Mouse (Mus musculus): ENCODE measurements at regions not wholly inside any gene's neighbourhood (a gene's known extent, or its start where the extent isn't known, plus 50 kb on each side); places are given as distances from the start of the nearest gene placed in this dataset.
A peak's percentile ranks its signal among the peaks of the same experiment; 100 is the strongest.

DNA sequence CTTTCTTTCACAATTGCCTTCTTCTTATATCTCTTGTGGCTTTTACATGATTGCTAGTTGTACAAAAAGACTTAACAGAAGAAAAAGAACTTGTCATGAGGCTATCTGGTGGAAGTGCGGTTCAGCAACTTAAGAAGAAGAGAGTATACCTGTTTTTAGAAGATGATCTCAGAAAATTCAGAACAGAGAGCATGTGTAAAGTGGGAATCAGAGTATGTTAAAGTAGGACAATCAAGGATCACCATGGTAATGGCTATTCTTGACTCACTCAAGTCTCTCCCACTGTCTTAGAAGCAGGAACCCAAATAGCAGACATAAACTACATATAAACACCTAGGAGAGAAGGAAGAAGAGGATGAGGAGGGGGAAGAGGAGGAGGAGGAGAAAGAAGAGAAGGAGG is 857.9 kb upstream of the Nr2f1 start:
- DNase-seq, result no peak

DNA sequence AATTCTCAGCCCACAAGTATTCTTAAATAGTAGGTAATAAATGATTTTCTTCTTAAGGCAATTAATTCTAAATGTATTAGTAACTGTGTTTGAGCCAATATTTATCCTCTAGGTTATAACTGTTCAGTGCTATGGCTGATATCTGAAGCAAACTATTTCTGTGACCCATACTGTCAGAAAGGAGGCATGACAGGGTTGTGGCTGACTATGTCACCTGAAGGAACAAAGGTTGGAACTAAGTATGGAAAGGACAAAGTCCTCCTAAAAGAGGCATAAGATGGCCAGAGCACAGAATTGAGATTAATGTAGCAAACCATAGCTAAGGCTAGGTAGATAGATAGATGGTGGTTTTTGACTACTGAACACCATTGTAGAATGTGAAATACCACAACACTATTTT is 854.9 kb upstream of the Nr2f1 start:
- no peak for DNase-seq

DNA sequence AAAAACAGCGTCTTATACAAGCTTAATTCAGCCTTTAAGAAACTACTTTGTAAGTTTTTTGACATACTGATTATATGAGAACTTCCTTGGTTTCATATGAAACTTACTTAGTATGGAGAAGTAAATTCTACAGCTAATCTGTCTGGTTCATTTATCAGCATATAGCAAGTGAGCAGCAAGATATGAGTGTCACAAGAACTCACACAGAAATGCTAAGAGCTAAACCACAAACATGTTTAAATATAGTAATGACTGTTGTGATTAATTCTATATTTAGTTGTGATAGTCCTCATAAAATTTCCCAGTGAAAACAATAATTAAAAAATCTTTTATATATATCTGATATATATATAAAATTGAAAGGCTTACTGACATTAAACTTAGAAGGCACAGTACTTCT is 853.9 kb upstream of the Nr2f1 start:
- no peak for DNase-seq

DNA sequence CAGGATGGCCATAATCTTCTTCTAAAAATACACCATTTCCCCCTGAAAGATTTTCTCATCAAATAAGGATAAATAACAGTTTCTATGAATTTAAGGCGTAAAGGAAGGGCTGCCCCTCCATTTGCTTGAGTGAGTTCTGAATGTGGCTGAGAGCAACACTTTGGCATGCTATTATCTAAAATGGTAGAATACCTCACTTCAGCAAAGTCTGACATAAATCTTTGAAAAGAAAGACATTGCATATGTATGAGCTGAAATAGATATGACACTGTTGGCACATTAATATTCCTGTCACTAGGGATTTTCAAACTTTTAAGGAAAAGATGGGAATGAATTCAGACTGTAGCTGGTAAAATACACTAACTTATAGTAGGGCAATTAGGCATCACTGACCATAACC is 847.7 kb upstream of the Nr2f1 start:
- no peak for DNase-seq

DNA sequence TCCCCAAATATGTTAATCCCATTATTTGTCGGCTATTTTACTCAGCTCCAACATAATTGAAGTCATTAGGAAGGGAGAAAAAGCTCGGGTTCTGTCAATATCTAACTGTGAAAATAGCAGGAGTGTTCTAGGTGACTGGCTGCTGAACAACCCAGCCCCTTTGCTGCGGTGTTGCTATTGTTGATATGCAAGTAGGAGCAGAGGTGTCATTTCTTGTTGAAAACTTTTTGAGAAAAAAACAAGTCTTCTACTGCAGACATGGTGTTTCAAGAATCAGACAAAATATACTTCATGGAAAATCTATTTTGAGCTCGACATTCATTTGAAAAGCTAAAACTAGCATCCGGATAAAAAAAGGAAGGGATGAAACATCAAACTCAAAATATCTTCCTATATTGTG is 845.1 kb upstream of the Nr2f1 start:
- DNase-seq, result no peak

DNA sequence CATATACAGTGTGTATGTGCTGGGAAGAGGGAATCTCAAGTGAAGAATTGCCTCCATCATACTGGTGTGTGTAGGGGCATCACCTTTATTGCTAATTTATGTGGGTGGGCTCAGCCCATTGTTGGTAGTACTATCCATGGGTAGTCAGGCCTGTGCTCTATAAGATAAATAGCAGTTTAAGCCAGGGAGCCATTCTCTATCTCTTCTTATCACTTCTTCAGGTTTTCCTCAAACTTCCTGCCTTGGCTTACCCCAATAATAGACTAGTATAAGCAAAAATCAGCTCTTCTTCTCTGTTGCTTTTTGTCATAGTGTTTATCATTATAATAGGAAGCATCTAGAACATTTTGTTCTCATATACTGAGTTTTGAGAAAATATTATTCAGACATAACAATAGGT is 838.3 kb upstream of the Nr2f1 start:
- no peak for DNase-seq

DNA sequence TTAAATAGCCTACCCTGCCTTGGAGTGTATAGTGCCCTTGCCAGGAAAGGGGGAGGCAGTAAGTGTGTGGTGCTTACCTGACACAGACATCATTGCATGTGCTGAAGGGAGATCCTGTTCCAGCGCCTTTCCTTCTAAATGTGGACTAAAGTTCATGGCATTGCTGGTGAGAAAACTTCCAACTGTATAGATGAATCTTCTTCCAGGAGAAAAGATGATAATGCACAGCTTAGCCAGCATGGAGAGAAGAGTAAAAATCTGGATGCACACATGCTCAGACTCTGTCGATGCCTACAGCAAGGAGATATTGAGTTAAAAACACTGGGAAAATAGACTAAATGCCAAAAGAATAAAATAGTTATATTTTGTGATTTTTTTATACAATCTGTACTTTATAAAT is 835.7 kb upstream of the Nr2f1 start:
- no peak for DNase-seq

DNA sequence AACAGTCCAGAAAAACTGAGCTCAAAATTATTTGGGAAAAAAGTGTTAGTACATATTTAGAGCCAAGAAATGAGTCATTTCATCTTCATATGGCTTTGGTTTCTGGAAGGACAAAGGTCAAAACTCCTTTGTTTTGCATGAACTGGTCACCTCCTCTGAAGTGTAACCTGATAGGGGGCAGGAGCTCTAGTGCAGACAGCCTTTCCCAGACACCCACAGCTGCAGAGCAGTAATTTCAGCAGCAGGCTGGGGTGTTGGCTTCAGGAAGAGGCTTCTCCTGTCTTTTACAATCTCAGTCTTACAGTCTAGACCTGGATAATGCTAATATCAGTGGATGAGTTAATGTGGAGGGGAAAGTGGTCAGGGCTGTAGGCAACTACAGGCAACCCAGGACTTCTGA is 830.4 kb upstream of the Nr2f1 start:
- no peak for DNase-seq

DNA sequence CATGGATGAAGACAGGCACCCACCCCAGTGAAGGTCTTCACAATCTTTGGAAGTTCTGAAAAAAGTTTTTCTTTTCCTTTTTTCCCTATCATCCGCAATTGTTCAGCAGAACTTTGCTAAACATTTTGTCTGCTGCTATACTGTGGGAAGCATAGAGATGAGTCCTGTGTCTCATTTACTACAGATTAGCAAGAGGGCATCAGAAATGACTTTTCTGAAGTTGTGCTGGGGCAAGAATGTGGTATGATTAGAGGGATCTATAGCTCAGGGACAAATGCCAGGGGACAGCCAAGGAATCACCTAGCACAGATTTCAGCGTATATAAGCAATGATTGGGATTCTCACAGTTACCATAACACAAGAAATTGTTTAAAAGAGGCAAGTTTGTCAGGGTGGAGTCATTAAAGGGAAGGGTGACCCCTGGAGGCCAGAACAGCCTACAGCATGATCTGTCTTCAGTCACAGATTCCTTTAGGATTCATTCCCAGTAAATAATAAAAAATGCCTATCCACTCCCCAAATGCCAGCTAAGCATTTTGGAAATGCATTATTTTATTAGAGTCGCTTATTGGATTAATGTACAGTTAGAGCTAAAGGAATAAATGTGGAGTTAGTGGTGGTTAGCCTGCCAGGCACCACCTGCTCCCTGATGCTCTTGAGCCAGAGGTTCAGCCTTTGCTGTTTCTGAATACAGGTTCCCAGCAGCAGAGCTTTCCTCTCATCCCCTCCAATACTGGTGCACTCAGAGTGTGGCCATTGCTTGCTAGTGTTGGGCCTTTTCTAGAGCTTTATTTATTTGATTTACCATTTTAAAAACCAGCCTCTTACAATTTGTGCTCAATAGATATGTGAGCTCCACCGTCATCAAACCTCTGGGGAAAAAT is 828.6 kb upstream of the Nr2f1 start:
- peak; percentile 24 for DNase-seq

DNA sequence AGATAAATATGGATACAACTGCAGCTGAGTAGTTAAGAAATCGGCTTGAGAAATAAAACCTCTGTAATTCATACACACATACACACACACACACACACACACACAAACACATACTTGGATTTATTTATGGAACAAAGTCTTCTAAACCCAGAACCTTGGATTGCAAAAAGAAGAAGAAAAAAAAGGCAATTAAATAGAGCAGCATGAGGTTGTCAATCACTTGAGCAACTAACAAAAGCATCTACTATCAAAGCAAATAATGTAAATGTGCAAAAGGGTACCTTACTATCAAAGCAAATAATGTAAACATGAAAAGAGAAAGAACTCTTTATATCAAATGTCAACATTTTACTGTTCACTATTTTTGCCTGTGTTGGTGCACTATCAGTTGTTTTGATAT is 826.1 kb upstream of the Nr2f1 start:
- DNase-seq, result no peak

DNA sequence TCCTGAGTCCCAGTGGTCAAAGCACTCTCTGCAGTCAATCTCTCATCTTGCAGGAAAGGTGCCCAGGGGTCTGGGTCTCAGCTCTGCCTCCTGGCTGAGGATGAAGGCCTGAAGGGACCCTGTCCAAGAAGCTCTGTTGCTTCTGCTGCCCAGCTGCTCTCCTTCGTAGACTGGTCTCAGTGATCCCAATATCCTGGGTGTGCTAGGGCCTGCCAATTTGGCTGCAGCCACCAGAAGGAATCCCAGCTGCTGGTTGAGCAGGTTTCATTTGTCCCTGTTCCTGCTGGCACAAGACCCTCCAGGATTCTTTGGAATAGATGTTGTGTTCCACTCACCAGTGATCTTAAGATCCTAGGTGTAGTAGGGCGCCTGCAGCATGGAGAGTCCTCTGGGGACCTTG is 818.5 kb upstream of the Nr2f1 start:
- DNase-seq, result no peak

DNA sequence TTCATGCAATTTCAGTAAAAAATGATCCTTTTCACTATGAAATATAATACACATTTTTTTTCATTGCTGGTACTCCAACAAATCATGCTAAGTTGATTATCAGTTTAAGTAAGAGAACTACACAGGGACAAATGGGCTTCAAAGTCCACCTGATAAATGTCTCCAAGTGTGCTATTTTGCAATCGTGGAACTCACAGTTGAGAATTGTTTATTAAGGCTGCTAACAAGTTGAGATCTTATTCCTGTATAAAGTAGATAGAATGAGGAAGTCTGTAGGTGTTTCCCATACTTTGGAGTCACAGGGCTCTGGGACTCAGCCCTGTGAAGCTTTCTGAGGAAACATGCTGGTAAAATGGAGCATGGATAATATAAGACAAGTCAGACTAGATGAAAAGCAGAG is 803.8 kb upstream of the Nr2f1 start:
- DNase-seq, result no peak

DNA sequence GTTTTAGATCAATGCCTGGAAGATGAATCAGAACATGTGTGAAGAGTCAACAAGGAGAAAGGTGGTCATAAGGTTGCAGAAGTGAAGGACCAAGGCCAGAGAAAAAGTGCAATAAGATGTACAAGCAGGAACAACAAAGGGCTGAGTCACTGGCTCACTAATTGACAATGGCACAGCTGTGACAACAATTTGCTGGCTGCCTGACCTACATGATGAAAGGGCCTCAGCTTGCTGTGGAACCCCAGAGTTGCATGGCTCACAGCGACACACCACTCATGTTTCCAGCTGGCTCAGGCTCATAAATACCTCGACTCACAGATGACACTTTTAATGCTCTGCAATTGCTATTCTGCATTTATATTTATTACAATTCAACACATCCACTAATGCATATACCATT is 799.3 kb upstream of the Nr2f1 start:
- no peak for DNase-seq

DNA sequence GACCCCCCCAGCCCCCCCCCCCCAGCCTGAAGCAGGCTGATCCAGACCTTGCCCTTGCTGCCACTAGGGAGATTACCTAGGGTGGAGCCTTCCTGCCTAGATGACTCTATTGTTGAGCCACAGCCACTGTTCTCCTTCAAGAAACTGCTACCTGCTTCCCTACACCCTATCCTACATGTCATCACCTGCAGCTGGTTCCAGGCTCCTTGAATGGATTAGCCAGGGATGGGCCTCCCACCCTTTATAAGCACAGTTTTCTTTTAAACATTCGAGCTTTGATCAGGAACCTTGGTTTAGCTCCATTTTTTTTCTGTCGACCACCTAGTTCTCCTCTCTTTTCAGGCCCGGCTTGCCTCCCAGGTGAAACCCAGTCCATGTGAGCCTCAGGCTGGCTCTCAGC is 792.8 kb upstream of the Nr2f1 start:
- no peak for DNase-seq

DNA sequence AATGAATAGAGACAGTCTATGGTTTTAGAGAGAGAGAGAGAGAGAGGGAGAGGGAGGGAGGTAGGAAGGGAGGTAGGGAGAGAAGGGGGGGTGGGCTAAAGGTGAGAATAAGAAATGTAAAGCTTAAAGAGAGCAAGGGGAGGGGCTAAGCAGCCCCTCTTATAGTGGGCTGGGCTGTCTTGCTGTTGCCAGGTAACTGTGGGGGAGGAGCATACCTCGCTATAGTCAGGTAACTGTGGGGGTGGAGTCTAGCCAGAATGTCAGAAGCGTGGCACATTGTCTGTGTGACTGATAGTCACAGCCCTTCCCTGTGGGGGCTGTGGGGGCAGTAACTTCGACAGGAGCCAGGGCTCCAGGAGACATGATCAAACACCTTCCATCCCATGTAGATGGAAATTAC is 786.4 kb upstream of the Nr2f1 start:
- DNase-seq, result no peak

DNA sequence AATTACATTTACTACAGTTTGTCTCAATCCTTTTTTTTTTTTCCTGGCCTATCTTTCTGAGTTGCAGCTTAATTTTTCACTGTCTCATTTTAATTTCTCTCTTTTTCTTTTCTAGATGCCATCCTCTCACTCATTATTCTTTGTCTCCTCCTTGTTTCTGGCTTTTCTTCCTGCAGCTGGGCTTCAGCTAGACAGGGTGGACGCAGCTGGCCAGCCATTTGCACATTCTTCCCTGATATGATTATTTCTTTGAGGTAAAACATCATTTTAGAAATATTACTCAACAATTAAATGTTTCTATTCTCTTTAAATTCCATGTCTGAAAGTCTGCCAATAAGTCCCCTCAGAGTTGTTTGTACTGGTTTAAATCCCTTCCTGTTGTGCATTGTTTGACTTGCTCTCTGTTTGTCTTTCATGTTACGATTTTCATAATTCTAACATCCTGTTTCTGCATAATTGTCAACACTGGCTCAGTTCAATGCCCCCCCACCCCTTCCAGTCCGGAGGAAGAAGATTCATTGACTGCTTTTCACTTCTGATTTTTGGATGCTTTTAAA is 777.7 kb upstream of the Nr2f1 start:
- no peak for DNase-seq

DNA sequence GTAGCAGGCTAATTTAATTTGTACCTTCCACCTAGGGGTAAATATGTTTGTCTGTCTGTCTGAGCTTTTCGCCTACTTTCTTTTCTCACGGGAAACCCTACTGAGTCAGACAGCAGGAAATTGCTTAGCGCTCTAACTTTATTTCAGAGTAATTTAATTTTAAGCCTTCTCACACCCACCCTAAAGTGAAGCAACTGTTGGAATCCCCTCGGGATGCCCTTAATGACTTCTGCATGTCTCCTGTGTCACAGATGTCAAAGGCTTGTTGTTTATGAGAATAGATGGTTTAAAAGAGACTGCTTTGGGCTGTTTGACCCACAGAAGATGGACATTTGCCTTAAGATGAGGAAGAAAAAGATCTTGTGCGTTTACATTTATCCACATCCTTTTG is 738.8 kb upstream of the Nr2f1 start:
- no peak for DNase-seq

DNA sequence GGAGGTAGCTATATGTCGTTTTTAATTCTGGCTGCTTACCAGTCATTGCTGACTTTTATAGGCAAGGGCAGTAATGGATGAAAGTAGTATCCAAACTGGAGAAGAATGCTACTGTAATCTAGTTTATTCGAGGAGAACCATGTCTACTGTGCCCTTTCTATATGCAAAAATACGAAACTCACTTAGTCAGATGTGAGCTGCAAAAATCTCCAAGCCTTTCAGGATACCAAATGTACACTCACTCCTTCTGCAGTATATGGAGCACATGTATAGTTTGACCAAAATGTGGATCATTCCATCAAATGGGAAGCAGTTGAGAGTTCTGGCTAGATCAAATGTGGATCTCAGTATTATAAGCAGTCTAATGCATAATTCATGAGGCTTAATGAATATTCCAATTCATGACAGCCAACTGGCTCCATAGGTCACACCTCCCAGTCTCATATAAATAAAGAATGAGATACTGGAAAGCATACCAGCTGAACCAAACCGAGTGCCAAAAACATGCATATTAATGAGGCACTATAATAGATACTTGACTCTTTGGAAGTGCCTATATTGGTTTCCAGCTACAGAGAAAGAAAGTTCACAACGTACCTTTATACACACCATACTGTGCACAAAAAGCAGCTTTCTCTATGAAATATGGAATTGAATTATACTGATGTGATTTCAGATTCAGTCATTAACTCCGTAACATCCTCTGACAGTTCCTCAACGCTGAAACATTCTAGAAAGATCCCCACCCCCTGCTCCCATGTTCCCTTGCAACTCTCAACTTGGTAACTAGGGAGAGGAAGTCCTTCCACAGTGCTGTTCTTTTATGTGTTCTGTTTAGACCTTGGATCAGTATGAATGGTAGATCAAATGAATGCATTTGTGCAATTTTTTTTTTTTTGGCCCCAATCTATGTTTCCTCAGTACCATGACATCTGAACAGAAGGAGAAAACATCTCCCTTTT is 738.1 kb upstream of the Nr2f1 start:
- no peak for DNase-seq

DNA sequence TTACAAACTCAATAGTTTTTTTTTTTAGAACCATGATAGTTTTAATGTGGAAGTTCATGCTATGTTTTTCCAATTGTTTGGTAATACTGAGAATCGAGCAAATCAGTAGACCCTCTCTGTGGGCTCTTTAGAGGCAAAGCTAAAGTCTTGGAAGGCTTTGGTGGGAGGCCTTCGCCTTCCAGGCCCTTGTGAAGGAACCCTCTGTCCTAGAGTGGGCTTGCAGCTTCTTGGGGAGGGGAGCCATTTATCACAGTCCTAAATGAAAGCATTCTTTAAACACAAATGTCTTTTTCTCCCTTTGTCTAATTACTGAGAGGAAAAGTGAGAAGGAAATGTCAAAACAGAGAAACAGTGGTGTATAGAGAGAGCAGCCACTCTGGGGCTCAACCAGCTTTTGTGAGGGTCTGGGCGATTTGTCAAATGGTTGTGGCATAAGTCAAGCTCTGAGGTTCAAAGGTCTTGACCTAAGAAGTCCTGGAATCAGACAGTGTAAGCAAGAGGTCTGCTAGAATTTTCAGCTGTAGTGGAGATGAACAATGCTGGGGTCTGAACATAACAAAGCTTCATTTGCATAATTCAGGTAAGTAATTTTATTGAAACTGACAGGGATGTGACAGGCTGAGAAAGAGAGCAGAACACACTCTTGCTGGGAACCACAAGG is 736.6 kb upstream of the Nr2f1 start:
- DNase-seq, result no peak

DNA sequence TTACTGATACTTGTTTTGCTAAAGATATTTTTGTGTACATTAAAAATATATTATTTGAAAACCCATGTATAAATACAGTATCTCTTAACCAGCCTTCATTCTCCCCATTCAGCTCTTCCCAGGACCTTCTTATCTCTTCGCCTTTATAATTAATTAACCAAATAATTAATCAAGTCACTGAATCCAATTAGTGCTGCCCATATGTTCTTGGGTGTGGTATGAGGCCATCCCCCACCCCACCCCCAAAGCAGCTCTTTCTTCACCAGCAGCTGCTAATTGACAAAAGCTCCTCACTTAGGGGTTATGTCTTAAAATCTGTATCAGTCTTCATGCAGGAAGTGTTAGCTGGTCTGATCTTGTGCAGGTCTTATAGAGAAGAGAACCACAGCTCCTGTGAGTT is 728.8 kb upstream of the Nr2f1 start:
- DNase-seq, result no peak

DNA sequence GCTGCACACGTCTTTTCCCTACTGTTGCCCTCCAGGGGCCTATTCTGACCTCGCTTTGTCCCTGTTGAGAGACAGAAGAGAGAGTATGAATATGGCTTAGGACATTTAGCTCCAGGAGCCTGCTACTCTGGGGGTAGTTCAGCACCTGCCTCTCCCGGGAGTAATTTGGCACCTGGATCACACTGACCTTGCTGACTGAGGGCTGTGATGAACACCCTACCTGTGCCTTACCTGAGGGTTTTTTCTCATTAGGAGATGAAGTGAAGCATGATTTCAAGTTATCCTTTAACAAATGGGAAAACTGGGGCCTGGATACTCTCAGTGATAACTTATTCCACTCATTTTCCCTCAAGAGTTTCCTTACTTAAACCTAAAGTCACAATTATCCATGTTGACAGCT is 721.2 kb upstream of the Nr2f1 start:
- no peak for DNase-seq

DNA sequence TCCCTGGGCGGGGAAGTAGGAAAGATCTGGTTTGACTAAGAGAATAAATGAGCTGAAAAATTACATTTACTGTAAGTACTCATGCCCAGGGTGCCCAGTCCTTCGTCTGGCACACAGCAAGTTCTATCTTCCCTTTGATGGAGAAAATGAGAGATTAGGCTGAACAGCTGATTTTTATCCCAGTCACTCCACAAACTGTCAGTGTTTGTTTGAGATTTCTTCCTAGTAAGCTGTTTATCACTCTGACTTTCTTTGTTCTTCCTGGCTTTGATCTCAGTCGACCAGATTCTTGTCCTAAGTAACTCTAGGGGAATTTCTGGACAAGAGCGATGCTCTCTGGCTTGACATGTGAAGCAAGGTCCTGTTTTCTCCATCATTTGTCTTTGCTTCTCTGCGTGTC is 710.3 kb upstream of the Nr2f1 start:
- no peak for DNase-seq

DNA sequence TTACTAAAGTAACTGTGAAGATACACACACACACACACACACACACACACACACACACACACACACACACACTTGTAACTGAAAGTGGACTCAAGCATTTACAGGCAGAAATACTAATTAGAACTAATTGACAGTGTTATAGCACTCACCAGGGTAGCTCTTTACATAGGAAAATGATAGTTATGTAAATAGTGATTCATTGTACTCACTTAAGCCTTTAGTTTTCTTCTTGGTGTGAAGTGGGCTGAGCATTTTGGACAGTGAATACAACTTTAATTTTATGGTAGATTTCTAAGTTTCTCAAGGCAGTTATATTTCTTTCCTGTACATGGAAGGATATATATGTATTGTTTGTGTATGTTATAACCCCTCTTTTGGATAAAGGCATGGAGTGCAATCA is 704.5 kb upstream of the Nr2f1 start:
- no peak for DNase-seq
